Mouse (Mus musculus) stomach, embryonic 16.5 days (tissue): Measurements from ENCODE around the gene Mrgprh. TPM values are rescaled to one million over a fixed set of nuclear protein-coding genes. Genes with fewer than 3 reads are reported as not detected.
"Not testable (repeated sequence)": the region's sequence is repeated elsewhere in the genome, so short reads cannot be mapped to it uniquely, and the experiment has no call there.

Source experiments
- ATAC-seq: fragments of 200-750 bp; cut with Nextera tagmentation; 2 replicates; pipeline ENCODE4 v1.8.0; 2017; ENCODE audit warnings: moderate number of reproducible peaks, moderate TSS enrichment; ENCODE audit not compliant: insufficient read depth, low FRiP score
- H3K27ac ChIP-seq: fragments of 300-500 bp; sonication (generic); 2 replicates; pipeline ENCODE4 v1.5.1; 2014; ENCODE audit warnings: low read length
- H3K27me3 ChIP-seq: fragments of 300-500 bp; sonication (generic); 2 replicates; pipeline ENCODE4 v1.6.1; 2014; ENCODE audit warnings: low read length, control low read depth, mixed read lengths; ENCODE audit not compliant: control insufficient read depth, insufficient read depth
- H3K36me3 ChIP-seq: fragments of 300-500 bp; sonication (generic); 2 replicates; pipeline ENCODE4 v1.6.1; 2014; ENCODE audit warnings: low read length; ENCODE audit not compliant: control insufficient read depth, insufficient read depth
- H3K4me1 ChIP-seq: fragments of 300-500 bp; sonication (generic); 2 replicates; pipeline ENCODE4 v1.6.1; 2014; ENCODE audit warnings: low read length, control low read depth, mixed read lengths; ENCODE audit not compliant: control insufficient read depth, insufficient read depth
- H3K4me2 ChIP-seq: fragments of 300-500 bp; sonication (generic); 2 replicates; pipeline ENCODE4 v1.6.1; 2014; ENCODE audit warnings: low read depth, low read length, mixed read lengths
- H3K4me3 ChIP-seq: fragments of 300-500 bp; sonication (generic); replicated peaks from 2 replicates; pipeline ENCODE4 v1.5.1; 2014; ENCODE audit warnings: mild to moderate bottlenecking, low read length
- H3K9ac ChIP-seq: fragments of 300-500 bp; sonication (generic); 2 replicates; pipeline ENCODE4 v1.6.1; 2014; ENCODE audit warnings: low read length
- H3K9me3 ChIP-seq: fragments of 300-500 bp; sonication (generic); replicated peaks from 2 replicates; pipeline ENCODE4 v1.6.1; 2016; ENCODE audit warnings: low read length, control low read depth; ENCODE audit not compliant: control insufficient read depth
- WGBS: fragments of 180-500 bp; shearing (Covaris S2); extraction: QIAGEN DNeasy Blood & Tissue Kit; methylation state at CpG from one replicate; pipeline ENCODE4 v1.1.7; 2014; 5-methylcytosine and 5-hydroxymethylcytosine counted together
- polyA plus RNA-seq: library from polyadenylated mRNA; unstranded; fragments of >200 nt; fragmentation: Nextera tagmentation; extraction: Ambion mirVana; gene quantifications from 2 replicates; pipeline ENCODE4 v1.2.1, GENCODE M21; 2015

Gene Mrgprh
- polyA plus RNA-seq, 1 experiment from 2014 or later: 0.09 TPM

- H3K36me3 ChIP-seq: no peaks in the 10 kb centered on the region
Measured at GRCm38 (mm10) chr17:12881216-12881615, 5.4 kb downstream of the Mrgprh start.

GRCm38 (mm10) chr17:12886620-12887019 is 10.8 kb downstream of the Mrgprh start:
- Histone ChIP-seq H3K27me3 (no peaks in the 10 kb centered on the region), H3K4me1 (peaks cover 7% of the 10 kb centered on the region; the same call in 1 of the 2 replicates), H3K9ac (no peak overlapping the region), H3K9me3 (no peaks in the 10 kb centered on the region), H3K4me2 (no peak overlapping the region), H3K27ac (no peak overlapping the region), H3K36me3 (no peaks in the 10 kb centered on the region), H3K4me3 (no peak overlapping the region)
- no peak for ATAC-seq
- WGBS: 39% methylated on average over 6 of the region's 6 CpGs

More at GRCm38 (mm10) chr17:12881216-12881615, 5.4 kb downstream of the Mrgprh start:
- ATAC-seq: no peak
- H3K4me2 ChIP-seq: no peak overlapping the region
- no peaks in the 10 kb centered on the region for H3K9me3 ChIP-seq
- 77% methylated on average over 1 of the region's 1 CpGs for WGBS
- H3K9ac ChIP-seq: no peak overlapping the region
- H3K27ac ChIP-seq: no peak overlapping the region
- no peaks in the 10 kb centered on the region for H3K27me3 ChIP-seq
- H3K4me3 ChIP-seq: no peak overlapping the region
- H3K4me1 ChIP-seq: no peaks in the 10 kb centered on the region

GRCm38 (mm10) chr17:12887021-12887775 is 11.4 kb downstream of the Mrgprh start:
- 57% methylated on average over 15 of the region's 15 CpGs for WGBS
- H3K27me3 ChIP-seq: no peaks in the 10 kb centered on the region
- no peaks in the 10 kb centered on the region for H3K9me3 ChIP-seq
- no peak overlapping the region for H3K4me2 ChIP-seq
- ATAC-seq: no peak; the same call in 1 of the 2 replicates
- no peaks in the 10 kb centered on the region for H3K36me3 ChIP-seq
- peak overlapping the region; percentile 8; the same call in 1 of the 2 replicates for H3K27ac ChIP-seq
- no peak overlapping the region for H3K9ac ChIP-seq
- H3K4me1 ChIP-seq: peaks cover 7% of the 10 kb centered on the region; the same call in 1 of the 2 replicates
- H3K4me3 ChIP-seq: no peak overlapping the region

GRCm38 (mm10) chr17:12891054-12891453 is 15.2 kb downstream of the Mrgprh start:
- no peak overlapping the region for H3K9ac ChIP-seq
- ATAC-seq: no peak
- no peak overlapping the region for H3K4me3 ChIP-seq
- peaks cover 7% of the 10 kb centered on the region; the same call in 1 of the 2 replicates for H3K4me1 ChIP-seq
- no peaks in the 10 kb centered on the region for H3K27me3 ChIP-seq
- H3K4me2 ChIP-seq: no peak overlapping the region
- no peak overlapping the region for H3K27ac ChIP-seq
- no peaks in the 10 kb centered on the region for H3K36me3 ChIP-seq
- 79% methylated on average over 4 of the region's 4 CpGs for WGBS
- no peaks in the 10 kb centered on the region for H3K9me3 ChIP-seq

GRCm38 (mm10) chr17:12892033-12892432 is 16.2 kb downstream of the Mrgprh start:
- no peaks in the 10 kb centered on the region for H3K36me3 ChIP-seq
- ATAC-seq: no peak
- WGBS: 91% methylated on average over 9 of the region's 9 CpGs

GRCm38 (mm10) chr17:12897674-12898073 is 21.8 kb downstream of the Mrgprh start:
- Histone ChIP-seq H3K4me3 (no peak overlapping the region), H3K9me3 (no peaks in the 10 kb centered on the region), H3K36me3 (no peaks in the 10 kb centered on the region), H3K9ac (no peak overlapping the region), H3K4me1 (no peaks in the 10 kb centered on the region), H3K27me3 (no peaks in the 10 kb centered on the region), H3K4me2 (no peak overlapping the region), H3K27ac (peak overlapping the region; percentile 3; the same call in 1 of the 2 replicates)
- WGBS: 78% methylated on average over 5 of the region's 5 CpGs
- ATAC-seq: no peak; the same call in 1 of the 2 replicates

More at GRCm38 (mm10) chr17:12892033-12892432, 16.2 kb downstream of the Mrgprh start:
- Histone ChIP-seq H3K9ac (no peak overlapping the region), H3K27me3 (no peaks in the 10 kb centered on the region), H3K4me1 (no peaks in the 10 kb centered on the region), H3K4me2 (no peak overlapping the region), H3K27ac (no peak overlapping the region), H3K9me3 (no peaks in the 10 kb centered on the region), H3K4me3 (no peak overlapping the region)

GRCm38 (mm10) chr17:12898607-12899006 is 22.8 kb downstream of the Mrgprh start:
- WGBS: 45% methylated on average over 2 of the region's 2 CpGs
- H3K27me3 ChIP-seq: not testable (repeated sequence)

GRCm38 (mm10) chr17:12902291-12902690 is 26.5 kb downstream of the Mrgprh start:
- no peak overlapping the region for H3K4me3 ChIP-seq
- H3K36me3 ChIP-seq: no peaks in the 10 kb centered on the region
- no peak overlapping the region for H3K4me2 ChIP-seq
- 83% methylated on average over 6 of the region's 6 CpGs for WGBS
- H3K9ac ChIP-seq: no peak overlapping the region
- no peaks in the 10 kb centered on the region for H3K9me3 ChIP-seq
- H3K27me3 ChIP-seq: no peaks in the 10 kb centered on the region
- no peak overlapping the region for H3K27ac ChIP-seq
- no peaks in the 10 kb centered on the region for H3K4me1 ChIP-seq
- ATAC-seq: no peak

More at GRCm38 (mm10) chr17:12898607-12899006, 22.8 kb downstream of the Mrgprh start:
- not testable (repeated sequence) for ATAC-seq, H3K9ac ChIP-seq, H3K4me3 ChIP-seq, H3K4me2 ChIP-seq, H3K36me3 ChIP-seq, H3K9me3 ChIP-seq, H3K4me1 ChIP-seq
- peak overlapping the region; percentile 20; the same call in 1 of the 2 replicates for H3K27ac ChIP-seq
